Mouse (Mus musculus): Measurements from ENCODE around the gene Aif1. TPM values are rescaled to one million over a fixed set of nuclear protein-coding genes. Genes with fewer than 3 reads are reported as not detected.

Gene Aif1
- polyA plus RNA-seq, 1 experiment: 4.1 TPM

- Histone ChIP-seq H3K4me3 (replicated peaks; ENCODE audit: insufficient read depth, low read depth, low read length) (no peak within 1 kb of the TSS), H3K27me3 (ENCODE audit: control insufficient read depth, insufficient read depth, low read length) (no peaks in the 10 kb centered on the region)
- WGBS: 69% methylated on average over 28 of the region's 28 CpGs
Measured at GRCm38 (mm10) chr17:35193881-35194843, 18.3 kb upstream of the Aif1 start, which contains the start of gene Ltb. Gene Ltb (plus strand): TSS chr17:35194439.

GRCm38 (mm10) chr17:35192924-35193323, 17.1 kb upstream of the Aif1 start:
- WGBS: 85% methylated on average over 5 of the region's 5 CpGs
- Histone ChIP-seq H3K4me1 (ENCODE audit: control insufficient read depth, insufficient read depth, low read length) (no peaks in the 10 kb centered on the region), H3K4me3 (replicated peaks; ENCODE audit: insufficient read depth, low read depth, low read length) (no peak overlapping the region), H3K27ac (ENCODE audit: insufficient read depth, low read length) (no peak overlapping the region), H3K27me3 (ENCODE audit: control insufficient read depth, insufficient read depth, low read length) (no peaks in the 10 kb centered on the region)
- no peak for DNase-seq
- TF ChIP-seq CTCF (IDR thresholded peaks at IDR 0.05; ENCODE audit: borderline replicate concordance, insufficient read depth, low read depth, low read length) (no peak), POLR2A (IDR thresholded peaks at IDR 0.05; ENCODE audit: borderline replicate concordance, insufficient read depth, low read length) (no peak)

More at GRCm38 (mm10) chr17:35193881-35194843, 18.3 kb upstream of the Aif1 start, which contains the start of gene Ltb:
- no peak for TF ChIP-seq POLR2A (IDR thresholded peaks at IDR 0.05; ENCODE audit: borderline replicate concordance, insufficient read depth, low read length)
- no peak for TF ChIP-seq CTCF (IDR thresholded peaks at IDR 0.05; ENCODE audit: borderline replicate concordance, insufficient read depth, low read depth, low read length)
- H3K4me1 ChIP-seq (ENCODE audit: control insufficient read depth, insufficient read depth, low read length): no peaks in the 10 kb centered on the region
- no peak within 1 kb of the TSS for H3K27ac ChIP-seq (ENCODE audit: insufficient read depth, low read length)
- no peak for DNase-seq

- no peak for DNase-seq
- no peak for TF ChIP-seq CTCF (IDR thresholded peaks at IDR 0.05; ENCODE audit: borderline replicate concordance, insufficient read depth, low read depth, low read length)
- TF ChIP-seq POLR2A (IDR thresholded peaks at IDR 0.05; ENCODE audit: borderline replicate concordance, insufficient read depth, low read length): no peak
- 57% methylated on average over 2 of the region's 2 CpGs for WGBS
- Histone ChIP-seq H3K4me1 (ENCODE audit: control insufficient read depth, insufficient read depth, low read length) (no peaks in the 10 kb centered on the region), H3K27ac (ENCODE audit: insufficient read depth, low read length) (no peak overlapping the region), H3K27me3 (ENCODE audit: control insufficient read depth, insufficient read depth, low read length) (no peaks in the 10 kb centered on the region), H3K4me3 (replicated peaks; ENCODE audit: insufficient read depth, low read depth, low read length) (no peak overlapping the region)
Measured at GRCm38 (mm10) chr17:35191723-35192122, 15.9 kb upstream of the Aif1 start.

GRCm38 (mm10) chr17:35190096-35190495, 14.2 kb upstream of the Aif1 start:
- H3K27ac ChIP-seq (ENCODE audit: insufficient read depth, low read length): no peak overlapping the region
- no peak for DNase-seq
- WGBS: 72% methylated on average over 4 of the region's 4 CpGs

GRCm38 (mm10) chr17:35189186-35189585, 13.3 kb upstream of the Aif1 start:
- Histone ChIP-seq H3K4me1 (ENCODE audit: control insufficient read depth, insufficient read depth, low read length) (no peaks in the 10 kb centered on the region), H3K27ac (ENCODE audit: insufficient read depth, low read length) (no peak overlapping the region), H3K27me3 (ENCODE audit: control insufficient read depth, insufficient read depth, low read length) (no peaks in the 10 kb centered on the region), H3K4me3 (replicated peaks; ENCODE audit: insufficient read depth, low read depth, low read length) (no peak overlapping the region)
- no peak for DNase-seq
- 66% methylated on average over 1 of the region's 1 CpGs for WGBS
- no peak for TF ChIP-seq POLR2A (IDR thresholded peaks at IDR 0.05; ENCODE audit: borderline replicate concordance, insufficient read depth, low read length)
- no peak for TF ChIP-seq CTCF (IDR thresholded peaks at IDR 0.05; ENCODE audit: borderline replicate concordance, insufficient read depth, low read depth, low read length)

More at GRCm38 (mm10) chr17:35190096-35190495, 14.2 kb upstream of the Aif1 start:
- TF ChIP-seq CTCF (IDR thresholded peaks at IDR 0.05; ENCODE audit: borderline replicate concordance, insufficient read depth, low read depth, low read length) (no peak), POLR2A (IDR thresholded peaks at IDR 0.05; ENCODE audit: borderline replicate concordance, insufficient read depth, low read length) (no peak)
- Histone ChIP-seq H3K27me3 (ENCODE audit: control insufficient read depth, insufficient read depth, low read length) (no peaks in the 10 kb centered on the region), H3K4me1 (ENCODE audit: control insufficient read depth, insufficient read depth, low read length) (no peaks in the 10 kb centered on the region), H3K4me3 (replicated peaks; ENCODE audit: insufficient read depth, low read depth, low read length) (no peak overlapping the region)

- WGBS: 78% methylated on average over 7 of the region's 7 CpGs
- no peak for DNase-seq
- TF ChIP-seq CTCF (IDR thresholded peaks at IDR 0.05; ENCODE audit: borderline replicate concordance, insufficient read depth, low read depth, low read length) (no peak), POLR2A (IDR thresholded peaks at IDR 0.05; ENCODE audit: borderline replicate concordance, insufficient read depth, low read length) (no peak)
- H3K4me3 ChIP-seq (replicated peaks; ENCODE audit: insufficient read depth, low read depth, low read length): no peak within 1 kb of the TSS
- H3K27me3 ChIP-seq (ENCODE audit: control insufficient read depth, insufficient read depth, low read length): no peaks in the 10 kb centered on the region
- H3K27ac ChIP-seq (ENCODE audit: insufficient read depth, low read length): no peak within 1 kb of the TSS
- H3K4me1 ChIP-seq (ENCODE audit: control insufficient read depth, insufficient read depth, low read length): no peaks in the 10 kb centered on the region
Measured at GRCm38 (mm10) chr17:35187959-35188610, 12.2 kb upstream of the Aif1 start, which contains the start of gene Lst1. Gene Lst1 (minus strand): TSS chr17:35188439.

- DNase-seq: no peak
- 72% methylated on average over 4 of the region's 4 CpGs for WGBS
- H3K27me3 ChIP-seq (ENCODE audit: control insufficient read depth, insufficient read depth, low read length): no peaks in the 10 kb centered on the region
- TF ChIP-seq POLR2A (IDR thresholded peaks at IDR 0.05; ENCODE audit: borderline replicate concordance, insufficient read depth, low read length): no peak
- no peak for TF ChIP-seq CTCF (IDR thresholded peaks at IDR 0.05; ENCODE audit: borderline replicate concordance, insufficient read depth, low read depth, low read length)
- H3K4me3 ChIP-seq (replicated peaks; ENCODE audit: insufficient read depth, low read depth, low read length): no peak overlapping the region
- H3K27ac ChIP-seq (ENCODE audit: insufficient read depth, low read length): no peak overlapping the region
- H3K4me1 ChIP-seq (ENCODE audit: control insufficient read depth, insufficient read depth, low read length): no peaks in the 10 kb centered on the region
Measured at GRCm38 (mm10) chr17:35187345-35187744, 11.5 kb upstream of the Aif1 start.

Data from cerebellum, adult 2 months (tissue).